Mouse (Mus musculus) neural tube, embryonic 14.5 days (tissue): ENCODE results near the gene Skil. TPM values are rescaled to one million over a fixed set of nuclear protein-coding genes. Genes with fewer than 3 reads are reported as not detected.

Experiments used
- ATAC-seq: fragments of 200-750 bp; cut with Nextera tagmentation; 2 replicates; pipeline ENCODE4 v1.8.0; 2017; ENCODE audit warnings: low read depth, mild to moderate bottlenecking, moderate TSS enrichment, moderate library complexity
- H3K27ac ChIP-seq: fragments of 300-500 bp; sonication (generic); 2 replicates; pipeline ENCODE4 v1.5.1; 2014; ENCODE audit warnings: low read depth, mild to moderate bottlenecking, control low read depth, low read length, moderate library complexity, mixed read lengths
- H3K27me3 ChIP-seq: fragments of 300-500 bp; sonication (generic); 2 replicates; pipeline ENCODE4 v1.6.1; 2014; ENCODE audit warnings: low read length; ENCODE audit not compliant: control insufficient read depth, insufficient read depth
- H3K36me3 ChIP-seq: fragments of 300-500 bp; sonication (generic); 2 replicates; pipeline ENCODE4 v1.6.1; 2014; ENCODE audit warnings: low read length, mixed read lengths; ENCODE audit not compliant: control insufficient read depth, insufficient read depth
- H3K4me1 ChIP-seq: fragments of 300-500 bp; sonication (generic); 2 replicates; pipeline ENCODE4 v1.6.1; 2014; ENCODE audit warnings: low read length; ENCODE audit not compliant: control insufficient read depth, insufficient read depth
- H3K4me2 ChIP-seq: fragments of 300-500 bp; sonication (generic); 2 replicates; pipeline ENCODE4 v1.6.1; 2014; ENCODE audit warnings: mild to moderate bottlenecking, low read depth, low read length, control low read depth
- H3K4me3 ChIP-seq: fragments of 300-500 bp; sonication (generic); 2 replicates; pipeline ENCODE4 v1.5.1; 2014; ENCODE audit warnings: low read depth, low read length, control low read depth, mixed read lengths
- H3K9ac ChIP-seq: fragments of 300-500 bp; sonication (generic); replicated peaks from 2 replicates; pipeline ENCODE4 v1.6.1; 2014; ENCODE audit warnings: low read depth, mild to moderate bottlenecking, control low read depth, low read length, mixed read lengths
- H3K9me3 ChIP-seq: fragments of 300-500 bp; sonication (generic); 2 replicates; pipeline ENCODE4 v1.6.1; 2016; ENCODE audit warnings: low read length; ENCODE audit not compliant: control insufficient read depth
- WGBS: fragments of 180-500 bp; shearing (Covaris S2); extraction: QIAGEN DNeasy Blood & Tissue Kit; methylation state at CpG from one replicate; pipeline ENCODE4 v1.1.7; 2014; 5-methylcytosine and 5-hydroxymethylcytosine counted together
- polyA plus RNA-seq: library from polyadenylated mRNA; unstranded; fragments of >200 nt; fragmentation: Nextera tagmentation; extraction: Ambion mirVana; gene quantifications from 2 replicates; pipeline ENCODE4 v1.2.1, GENCODE M21; 2014

Skil gene
- polyA plus RNA-seq, 1 experiment from 2014 or later = 39.7 TPM

DNA sequence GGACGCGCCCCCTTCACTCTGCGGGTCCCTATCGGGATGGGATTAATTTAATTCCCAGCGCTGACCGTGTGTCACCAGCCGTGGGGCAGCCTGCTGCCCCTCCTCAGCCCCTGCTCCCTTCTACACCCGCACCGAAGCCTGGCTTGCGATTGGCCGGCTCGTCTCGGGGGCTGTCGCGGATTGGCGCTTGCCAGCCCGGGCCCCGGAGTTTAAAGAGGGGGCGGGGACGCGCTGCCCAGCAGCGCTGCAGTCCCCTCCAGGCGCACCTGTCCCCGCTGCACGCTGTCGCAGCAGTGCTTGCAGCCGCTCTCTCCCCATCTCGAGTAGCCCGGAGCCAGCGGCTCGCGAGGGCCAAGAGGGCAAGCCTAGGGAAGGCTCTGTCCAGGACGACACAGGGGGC lies 54.8 kb downstream of the Skil start, which contains the start of gene Cldn11:
TSS of gene Cldn11 (plus strand) at position 215 of the 400 bp plus-strand sequence.
- WGBS = under 1% methylated on average over 33 of the region's 33 CpGs
- Histone ChIP-seq H3K27ac (no peak within 1 kb of the TSS), H3K9ac (no peak within 1 kb of the TSS), H3K4me1 (no peaks in the 10 kb centered on the region), H3K27me3 (peaks cover 3% of the 10 kb centered on the region; the same call in 1 of the 2 replicates), H3K36me3 (no peaks in the 10 kb centered on the region), H3K9me3 (no peaks in the 10 kb centered on the region), H3K4me3 (peak within 1 kb of the TSS; percentile 36), H3K4me2 (peak within 1 kb of the TSS; percentile 68)
- ATAC-seq = peak; percentile 85

DNA sequence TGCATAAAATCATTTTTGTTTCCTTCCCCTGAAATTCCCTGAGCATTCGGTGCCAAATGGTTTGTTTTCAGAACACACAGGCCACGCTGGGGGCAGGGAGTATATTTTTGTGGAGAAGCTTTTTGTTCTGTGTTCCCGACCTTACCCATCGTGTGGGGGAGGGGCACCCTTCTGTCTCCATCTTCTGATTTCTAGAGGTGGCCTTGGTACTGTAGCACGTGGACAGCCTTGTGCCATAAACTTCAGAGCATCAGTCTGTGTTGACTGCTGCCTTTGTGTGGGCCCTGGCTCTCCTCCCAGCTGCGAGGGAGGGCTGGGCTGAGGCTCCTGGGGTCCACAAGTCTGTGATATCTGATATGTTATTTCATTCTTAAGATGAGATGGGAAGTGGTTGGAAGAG lies 57.2 kb downstream of the Skil start:
- Histone ChIP-seq H3K36me3 (no peaks in the 10 kb centered on the region), H3K9ac (no peak overlapping the region), H3K27me3 (peaks cover 3% of the 10 kb centered on the region; the same call in 1 of the 2 replicates), H3K27ac (no peak overlapping the region), H3K4me1 (no peaks in the 10 kb centered on the region), H3K9me3 (no peaks in the 10 kb centered on the region), H3K4me2 (no peak overlapping the region), H3K4me3 (no peak overlapping the region)
- WGBS = 64% methylated on average over 6 of the region's 6 CpGs
- ATAC-seq = no peak

DNA sequence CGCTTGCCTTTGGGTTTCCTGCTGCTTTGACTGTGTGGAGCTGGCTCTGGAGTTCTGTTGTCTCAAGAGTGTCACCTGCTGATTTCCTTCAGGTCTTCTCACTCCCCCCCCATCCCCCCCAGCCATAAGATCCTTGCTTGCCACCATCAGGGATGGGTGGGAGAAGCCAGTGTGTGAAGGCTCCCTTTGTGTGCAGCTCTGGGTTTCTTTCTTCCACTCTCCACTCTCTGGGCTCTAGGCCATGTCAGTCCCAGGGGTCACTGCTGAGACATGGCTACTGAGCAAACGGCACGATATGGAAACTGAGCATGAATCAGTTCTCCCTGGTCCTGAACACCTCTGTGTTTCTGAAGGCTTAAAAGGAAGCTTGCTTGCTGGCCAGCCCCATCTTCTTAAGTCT lies 61.3 kb downstream of the Skil start:
- Histone ChIP-seq H3K9me3 (no peaks in the 10 kb centered on the region), H3K27ac (no peak overlapping the region), H3K27me3 (no peaks in the 10 kb centered on the region), H3K4me3 (no peak overlapping the region), H3K4me1 (no peaks in the 10 kb centered on the region), H3K9ac (no peak overlapping the region), H3K36me3 (no peaks in the 10 kb centered on the region), H3K4me2 (no peak overlapping the region)
- 33% methylated on average over 3 of the region's 3 CpGs for WGBS
- peak; percentile 14; the same call in 1 of the 2 replicates for ATAC-seq

DNA sequence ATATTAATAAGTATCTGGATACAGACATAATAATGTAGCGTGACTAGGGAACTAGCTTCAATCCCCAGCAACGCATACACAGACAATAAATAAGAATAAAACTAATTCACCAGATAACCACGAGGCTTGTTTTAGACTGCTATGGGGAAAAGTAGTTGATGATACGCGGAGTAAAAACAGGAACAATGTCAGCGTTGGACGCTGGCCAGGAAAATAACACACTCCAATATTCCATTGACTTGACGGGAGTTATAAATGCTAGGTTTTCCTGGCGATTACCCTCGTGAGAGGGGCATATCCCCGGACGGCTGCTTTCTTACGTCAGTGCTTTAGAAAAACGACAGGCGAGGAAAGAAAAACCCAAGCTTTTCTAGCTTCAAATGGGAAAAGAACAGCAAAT lies 62.9 kb downstream of the Skil start:
- no peak overlapping the region for H3K27ac ChIP-seq
- no peaks in the 10 kb centered on the region for H3K36me3 ChIP-seq
- no peak overlapping the region for H3K4me2 ChIP-seq
- no peaks in the 10 kb centered on the region for H3K4me1 ChIP-seq
- H3K9ac ChIP-seq = no peak overlapping the region
- no peak overlapping the region for H3K4me3 ChIP-seq
- H3K27me3 ChIP-seq = no peaks in the 10 kb centered on the region
- 68% methylated on average over 15 of the region's 15 CpGs for WGBS
- no peaks in the 10 kb centered on the region for H3K9me3 ChIP-seq
- no peak for ATAC-seq

DNA sequence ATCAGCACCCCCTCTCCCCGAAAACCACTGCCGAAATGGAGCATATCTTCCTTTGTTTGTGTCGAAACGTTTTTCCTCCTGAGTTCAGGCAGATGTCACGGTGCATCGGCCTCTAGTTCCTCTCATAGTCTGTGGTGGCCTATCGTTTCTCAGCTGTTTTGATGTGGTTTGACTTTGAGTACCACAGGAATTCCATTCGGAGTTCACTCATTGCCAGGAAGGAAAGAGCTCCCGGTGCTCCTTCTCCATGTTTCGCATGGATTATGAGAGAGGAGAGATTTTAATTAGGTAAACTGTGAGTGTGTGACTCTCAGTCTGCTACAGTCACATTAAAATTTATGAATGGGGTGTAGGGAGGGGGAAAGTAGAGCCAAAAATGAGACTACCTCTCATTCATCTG lies 65.2 kb downstream of the Skil start:
- no peaks in the 10 kb centered on the region for H3K36me3 ChIP-seq
- no peaks in the 10 kb centered on the region for H3K27me3 ChIP-seq
- no peak overlapping the region for H3K9ac ChIP-seq
- H3K27ac ChIP-seq = no peak overlapping the region
- WGBS = 81% methylated on average over 10 of the region's 10 CpGs
- no peak overlapping the region for H3K4me3 ChIP-seq
- ATAC-seq = no peak
- no peak overlapping the region for H3K4me2 ChIP-seq
- no peaks in the 10 kb centered on the region for H3K9me3 ChIP-seq
- H3K4me1 ChIP-seq = no peaks in the 10 kb centered on the region

DNA sequence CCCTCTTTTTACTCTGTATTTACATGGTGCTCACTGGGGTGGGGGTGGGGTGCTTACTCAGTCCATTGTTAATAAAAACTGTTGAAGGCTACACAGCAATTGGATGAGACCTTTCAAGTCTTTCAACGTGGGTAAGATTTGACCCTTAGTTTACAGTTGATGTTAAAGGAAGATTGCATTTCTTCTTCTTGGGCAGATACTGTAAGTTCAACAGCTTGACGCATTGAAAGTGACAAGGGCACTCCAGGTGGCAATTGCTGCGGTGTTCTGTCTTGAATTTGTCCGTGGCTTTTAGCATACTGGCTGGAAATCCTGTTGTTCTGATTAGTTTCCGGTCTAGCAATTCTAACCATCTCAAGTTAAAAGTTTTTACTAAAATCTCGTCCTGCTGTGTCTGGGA lies 66.5 kb downstream of the Skil start:
- H3K36me3 ChIP-seq = no peaks in the 10 kb centered on the region
- H3K9ac ChIP-seq = no peak overlapping the region
- no peaks in the 10 kb centered on the region for H3K27me3 ChIP-seq
- no peaks in the 10 kb centered on the region for H3K4me1 ChIP-seq
- no peak overlapping the region for H3K27ac ChIP-seq
- H3K4me2 ChIP-seq = no peak overlapping the region
- no peak overlapping the region for H3K4me3 ChIP-seq
- H3K9me3 ChIP-seq = no peaks in the 10 kb centered on the region
- WGBS = 31% methylated on average over 6 of the region's 6 CpGs
- no peak for ATAC-seq

DNA sequence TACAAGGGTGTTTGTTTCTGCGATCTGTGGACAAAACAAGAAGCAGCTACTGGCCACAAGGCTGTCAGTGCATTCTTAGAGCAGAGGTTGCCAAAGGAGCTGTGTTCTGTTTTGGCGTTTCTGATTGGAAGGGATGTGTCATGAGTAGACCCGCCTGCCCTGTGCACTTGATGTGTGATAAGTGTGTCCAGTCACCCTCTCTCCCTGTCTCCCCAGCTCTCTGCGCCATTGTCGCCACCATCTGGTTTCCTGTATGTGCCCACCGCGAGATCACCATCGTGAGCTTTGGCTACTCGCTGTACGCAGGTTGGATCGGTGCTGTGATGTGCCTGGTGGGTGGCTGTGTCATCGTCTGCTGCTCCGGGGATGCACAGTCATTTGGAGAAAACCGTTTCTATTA lies 68.0 kb downstream of the Skil start:
- H3K9me3 ChIP-seq = no peaks in the 10 kb centered on the region
- no peak for ATAC-seq
- no peak overlapping the region for H3K4me2 ChIP-seq
- 95% methylated on average over 14 of the region's 14 CpGs for WGBS
- no peaks in the 10 kb centered on the region for H3K27me3 ChIP-seq
- no peak overlapping the region for H3K27ac ChIP-seq
- no peak overlapping the region for H3K9ac ChIP-seq
- H3K36me3 ChIP-seq = no peaks in the 10 kb centered on the region
- no peaks in the 10 kb centered on the region for H3K4me1 ChIP-seq
- H3K4me3 ChIP-seq = no peak overlapping the region

DNA sequence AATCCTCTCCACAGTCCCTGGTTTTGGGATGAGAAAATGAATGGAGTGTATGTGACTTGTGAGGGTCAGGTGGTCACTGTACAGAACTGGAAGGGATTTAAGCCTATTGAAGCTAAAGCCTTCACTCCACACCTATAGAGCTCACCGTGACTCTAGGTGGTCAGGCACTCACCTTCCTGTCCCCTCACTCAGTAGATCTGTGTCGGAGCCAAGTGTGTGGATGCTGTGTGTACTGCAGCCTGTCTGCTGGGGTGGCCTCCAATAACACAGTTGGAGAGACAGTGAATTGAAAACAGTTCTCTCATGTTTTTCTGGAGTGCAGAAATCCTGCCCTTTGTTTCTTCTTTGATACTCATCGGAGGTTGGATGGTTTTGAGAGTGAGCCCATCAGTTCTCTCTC lies 70.9 kb downstream of the Skil start:
- Histone ChIP-seq H3K36me3 (no peaks in the 10 kb centered on the region), H3K9ac (no peak overlapping the region), H3K4me2 (no peak overlapping the region), H3K27ac (no peak overlapping the region), H3K4me1 (no peaks in the 10 kb centered on the region), H3K27me3 (no peaks in the 10 kb centered on the region), H3K4me3 (no peak overlapping the region), H3K9me3 (no peaks in the 10 kb centered on the region)
- WGBS = 66% methylated on average over 3 of the region's 3 CpGs
- no peak for ATAC-seq

DNA sequence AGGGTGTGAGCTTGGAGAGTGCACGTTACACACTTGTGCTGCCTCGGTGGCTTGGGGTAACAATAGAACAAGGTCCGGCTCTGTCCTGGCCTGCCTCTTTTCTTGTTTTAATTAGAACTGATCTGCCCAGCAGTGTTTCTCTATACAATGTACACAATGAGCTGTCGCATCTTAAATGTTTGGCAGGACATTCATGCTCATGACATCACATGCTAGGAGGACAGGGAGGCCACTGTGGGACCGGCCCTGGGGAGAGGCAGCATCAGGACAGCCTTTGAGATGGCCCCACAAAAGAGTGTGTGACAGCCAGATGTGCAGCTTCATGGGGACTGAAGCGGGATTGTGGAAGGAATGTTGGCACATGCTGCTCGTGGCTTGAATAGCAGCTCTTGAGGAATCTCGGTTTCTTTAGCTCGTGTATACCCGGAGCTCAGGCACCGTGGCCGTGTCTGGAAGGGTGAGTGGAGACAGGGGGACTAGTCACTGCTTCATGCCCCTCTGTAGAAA lies 71.6 kb downstream of the Skil start:
- peak; percentile 71; the same call in 1 of the 2 replicates for ATAC-seq
- H3K9ac ChIP-seq = no peak overlapping the region
- H3K4me3 ChIP-seq = no peak overlapping the region
- no peaks in the 10 kb centered on the region for H3K4me1 ChIP-seq
- H3K27me3 ChIP-seq = no peaks in the 10 kb centered on the region
- no peak overlapping the region for H3K4me2 ChIP-seq
- H3K9me3 ChIP-seq = no peaks in the 10 kb centered on the region
- 38% methylated on average over 12 of the region's 12 CpGs for WGBS
- no peak overlapping the region for H3K27ac ChIP-seq
- H3K36me3 ChIP-seq = no peaks in the 10 kb centered on the region
